Comparison of ENCODE assay signal across 32 mouse cellular contexts in the genomic region with DNA sequence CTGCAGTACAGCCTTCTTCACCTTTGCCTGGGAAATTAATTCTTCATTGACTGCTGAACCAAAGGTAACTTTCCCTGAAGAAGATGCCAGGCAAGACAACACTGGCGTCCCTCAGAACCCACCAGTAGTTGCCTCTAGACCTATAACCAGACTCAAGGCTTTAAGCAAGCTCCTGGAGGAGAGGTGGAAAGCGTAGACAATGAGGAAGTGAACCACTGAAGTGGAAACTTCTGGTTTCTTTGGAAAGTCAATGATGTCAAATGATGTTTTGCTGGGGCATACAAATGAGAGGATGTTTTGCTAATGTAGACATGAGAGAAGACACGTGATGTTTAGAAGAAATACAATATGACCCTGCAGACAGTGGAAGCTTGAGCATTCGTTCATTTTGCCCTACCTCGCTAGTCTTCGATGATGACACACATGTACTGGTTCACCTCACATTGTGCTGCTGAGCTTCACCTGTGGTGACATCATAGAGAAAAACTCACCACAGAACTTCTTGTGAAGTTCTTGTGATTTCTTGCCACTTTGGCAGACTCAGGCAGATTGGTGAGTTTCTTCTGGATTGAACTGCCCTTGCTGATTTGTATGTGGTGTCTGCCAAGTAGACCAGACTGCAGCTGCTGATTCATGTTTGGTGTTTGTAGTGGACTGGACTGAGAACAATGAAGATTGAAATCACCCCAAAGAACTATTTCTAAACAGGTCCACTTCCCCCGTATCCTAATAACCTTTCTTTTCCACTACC. TPM values are rescaled to one million over a fixed set of nuclear protein-coding genes. Genes with fewer than 3 reads are reported as not detected.
A peak's percentile ranks its signal among the peaks of the same experiment; 100 is the strongest.
DNase-seq lines count a peak whose midpoint lies in the region; ATAC-seq and TF ChIP-seq lines count a peak whose summit lies in the region.
"Had no signal": no experiment of that assay in that cellular context is flagged by ENCODE, and none has a peak within 500 bp of the region (broad histone marks: within the 10 kb centered on the region; RNA-seq: fewer than 3 reads in every experiment).

No protein-coding gene starts in this region.

- H3K4me3 ChIP-seq in CH12.LX (replicated peaks in 1 of 3; ENCODE audit: low read depth in 2 of 3, low read length in 2 of 3, poor library complexity in 1 of 3), result no peak overlapping the region
- H3K4me3 ChIP-seq in kidney, embryonic 16.5 days (ENCODE audit: low read length), result no peak overlapping the region
- no peak overlapping the region for H3K4me3 ChIP-seq in heart, embryonic 11.5 days (ENCODE audit: low read depth, low read length)
- no peak overlapping the region for H3K4me3 ChIP-seq in hindbrain, embryonic 14.5 days (replicated peaks; ENCODE audit: low read length)
- H3K4me3 ChIP-seq: heart, embryonic 13.5 days; hindbrain, embryonic 15.5 days had no signal

- DNase-seq in CD4-positive, CD25-positive, alpha-beta regulatory T cell, adult 2 months (ENCODE audit: low read depth, low spot score), result peak; percentile 68
- DNase-seq in CH12.LX (ENCODE audit: extremely low read depth) (peak; percentile 43), adipocyte (ENCODE audit: low spot score) (peak; percentile 50)
- DNase-seq in cerebellum, adult 8-10 months, result no peak
- DNase-seq in hindbrain, embryonic 14.5 days (ENCODE audit: low spot score), result no peak
- DNase-seq: adrenal gland, adult 8-10 months; adrenal gland, postnatal 36 days; cerebellum, adult 11-12 months; cerebellum, adult 9-10 months; cerebellum, postnatal 14 days; forebrain, postnatal 0 days; gastrocnemius, postnatal 10 days; gastrocnemius, postnatal 36 days; heart, postnatal 14 days; heart, postnatal 4 days; kidney, adult 18-20 months; kidney, adult 9 months had no signal

- no peaks in the 10 kb centered on the region for H3K27me3 ChIP-seq in CH12.LX (replicated peaks)
- H3K27me3 ChIP-seq in kidney, embryonic 16.5 days (ENCODE audit: insufficient read depth, low read length), result no peaks in the 10 kb centered on the region
- no peaks in the 10 kb centered on the region for H3K27me3 ChIP-seq in heart, embryonic 11.5 days (ENCODE audit: control insufficient read depth, insufficient read depth, low read length)
- no peaks in the 10 kb centered on the region for H3K27me3 ChIP-seq in hindbrain, embryonic 14.5 days (ENCODE audit: control insufficient read depth, insufficient read depth, low read length)
- H3K27me3 ChIP-seq: heart, embryonic 13.5 days; hindbrain, embryonic 15.5 days had no signal

- no peak overlapping the region for H3K9ac ChIP-seq in CH12.LX (ENCODE audit: insufficient read depth, low read depth)
- H3K9ac ChIP-seq in kidney, embryonic 16.5 days (replicated peaks; ENCODE audit: low read length), result no peak overlapping the region
- H3K9ac ChIP-seq in heart, embryonic 11.5 days (ENCODE audit: low read depth, low read length), result no peak overlapping the region
- no peak overlapping the region for H3K9ac ChIP-seq in hindbrain, embryonic 14.5 days
- H3K9ac ChIP-seq: forebrain, postnatal 0 days; heart, embryonic 13.5 days; hindbrain, embryonic 15.5 days had no signal

- WGBS in kidney, embryonic 16.5 days, result 83% methylated on average over 7 of the region's 7 CpGs
- WGBS in heart, embryonic 11.5 days (ENCODE audit: insufficient replicate concordance), result 81% methylated on average over 7 of the region's 7 CpGs
- 89% methylated on average over 7 of the region's 7 CpGs for WGBS in hindbrain, embryonic 14.5 days

- no peaks in the 10 kb centered on the region for H3K9me3 ChIP-seq in CH12.LX (replicated peaks; ENCODE audit: low read length)
- H3K9me3 ChIP-seq in kidney, embryonic 16.5 days (ENCODE audit: low read length), result no peaks in the 10 kb centered on the region
- H3K9me3 ChIP-seq in heart, embryonic 11.5 days (replicated peaks; ENCODE audit: control insufficient read depth, low read length), result no peaks in the 10 kb centered on the region
- no peaks in the 10 kb centered on the region for H3K9me3 ChIP-seq in hindbrain, embryonic 14.5 days (ENCODE audit: control insufficient read depth, low read length)
- H3K9me3 ChIP-seq: heart, embryonic 13.5 days; hindbrain, embryonic 15.5 days had no signal

- peak; percentile 88 for TF ChIP-seq EP300 in CH12.LX (IDR thresholded peaks at IDR 0.05; ENCODE audit: low read length)

- no peaks in the 10 kb centered on the region for H3K79me2 ChIP-seq in CH12.LX (replicated peaks; ENCODE audit: control insufficient read depth, extremely low read depth, insufficient read depth, poor library complexity, severe bottlenecking)

- dilution Hi-C loops in CH12.LX (cut with MboI; ENCODE audit: extremely low pct_ligation_motif_present, extremely low pct_unique_long_range_greater_than_20kb, low sequenced_read_pairs), result no loop called here

- TF ChIP-seq CTCF in CH12.LX (conservative IDR thresholded peaks at IDR 0.05 in 1 of 2, IDR thresholded peaks at IDR 0.05 in 1 of 2; ENCODE audit: low read depth in 2 of 2, low read length in 2 of 2), result no peak

- H3K36me3 ChIP-seq in CH12.LX (replicated peaks in 1 of 2; ENCODE audit: control insufficient read depth in 1 of 2, insufficient read depth in 1 of 2, low read length in 1 of 2), result no peaks in the 10 kb centered on the region
- H3K36me3 ChIP-seq in kidney, embryonic 16.5 days (ENCODE audit: insufficient read depth, low read length), result no peaks in the 10 kb centered on the region
- no peaks in the 10 kb centered on the region for H3K36me3 ChIP-seq in heart, embryonic 11.5 days (ENCODE audit: control insufficient read depth, insufficient read depth, low read length)
- H3K36me3 ChIP-seq in hindbrain, embryonic 14.5 days (replicated peaks; ENCODE audit: control insufficient read depth, insufficient read depth), result no peaks in the 10 kb centered on the region
- H3K36me3 ChIP-seq: heart, embryonic 13.5 days; hindbrain, embryonic 15.5 days had no signal

- H3K4me1 ChIP-seq in CH12.LX (ENCODE audit: control insufficient read depth in 1 of 2, insufficient read depth in 2 of 2), result peaks cover 8 to 26% of the 10 kb centered on the region in 2 experiments
- no peaks in the 10 kb centered on the region for H3K4me1 ChIP-seq in kidney, embryonic 16.5 days (ENCODE audit: insufficient read depth, low read length)
- no peaks in the 10 kb centered on the region for H3K4me1 ChIP-seq in heart, embryonic 11.5 days (ENCODE audit: control insufficient read depth, insufficient read depth, low read length)
- no peaks in the 10 kb centered on the region for H3K4me1 ChIP-seq in hindbrain, embryonic 14.5 days (replicated peaks; ENCODE audit: control insufficient read depth, insufficient read depth, low read length)
- H3K4me1 ChIP-seq: heart, embryonic 13.5 days; hindbrain, embryonic 15.5 days had no signal

- no peak overlapping the region for H3K27ac ChIP-seq in CH12.LX (ENCODE audit: insufficient read depth, low read depth)
- H3K27ac ChIP-seq in kidney, embryonic 16.5 days (ENCODE audit: low read length), result no peak overlapping the region
- no peak overlapping the region for H3K27ac ChIP-seq in heart, embryonic 11.5 days (ENCODE audit: low read depth, low read length)
- no peak overlapping the region for H3K27ac ChIP-seq in hindbrain, embryonic 14.5 days
- H3K27ac ChIP-seq: heart, embryonic 13.5 days; hindbrain, embryonic 15.5 days had no signal

- TF ChIP-seq POLR2A in CH12.LX (IDR thresholded peaks at IDR 0.05; ENCODE audit: low read depth, low read length), result no peak

- ATAC-seq in inflammation-experienced regulatory T-cells, adult 6 months, result peak; percentile 84
- no peak for ATAC-seq in kidney, embryonic 16.5 days (ENCODE audit: low FRiP score, low TSS enrichment)
- ATAC-seq in heart, embryonic 11.5 days (replicated peaks; ENCODE audit: insufficient number of reproducible peaks, low FRiP score, low TSS enrichment), result no peak
- no peak for ATAC-seq in hindbrain, embryonic 14.5 days (ENCODE audit: low FRiP score)
- ATAC-seq: forebrain, embryonic 14.5 days; forebrain, postnatal 0 days; intestine, embryonic 16.5 days had no signal

- H3K4me2 ChIP-seq in CH12.LX (ENCODE audit: insufficient read depth, low read depth, poor library complexity, severe bottlenecking), result no peak overlapping the region
- H3K4me2 ChIP-seq in kidney, embryonic 16.5 days (replicated peaks; ENCODE audit: low read depth, low read length), result no peak overlapping the region
- H3K4me2 ChIP-seq in heart, embryonic 11.5 days, result no peak overlapping the region
- H3K4me2 ChIP-seq in hindbrain, embryonic 14.5 days (replicated peaks), result no peak overlapping the region
- H3K4me2 ChIP-seq: heart, embryonic 13.5 days; hindbrain, embryonic 15.5 days had no signal

- in situ Hi-C loops in CH12.LX (cut with MboI; ENCODE audit: low pct_ligation_motif_present, low pct_unique_long_range_greater_than_20kb, low sequenced_read_pairs), result no loop called here

- no peak for TF ChIP-seq RAD21 in CH12.LX (IDR thresholded peaks at IDR 0.05; ENCODE audit: low read depth, low read length)

RNA-seq across cellular contexts. Expression of a gene that starts 8.2 kb away (rescaled TPM):
- total RNA-seq in CH12.LX (2012; rRNA removed), result 0.50 and 1.2 TPM in 2 replicates
- total RNA-seq in CH12.LX (2014; rRNA removed), result 0.20 and 0.22 TPM in 2 replicates
- polyA plus RNA-seq in CH12.LX (2012; ENCODE audit: insufficient read length, low read depth), result 0.35 and 0.46 TPM in 2 replicates
- polyA plus RNA-seq in inflammation-experienced regulatory T-cells, adult 6 months (2017; shearing (Covaris generic)), result 100 to 1,000 TPM in 1 of 3 experiments, 10 to 100 TPM in 2; 65.9 to 108 (median 76.0) TPM
- polyA plus RNA-seq in kidney, embryonic 16.5 days (2015; fragmentation: Nextera tagmentation; extraction: Ambion mirVana), result 60.2 and 62.9 TPM in 2 replicates
- 12.1 and 13.5 TPM in 2 replicates for polyA plus RNA-seq in heart, embryonic 11.5 days (2014; fragmentation: Nextera tagmentation; extraction: Ambion mirVana)
- 9.9 and 10.2 TPM in 2 replicates for polyA plus RNA-seq in hindbrain, embryonic 14.5 days (2014; fragmentation: Nextera tagmentation; extraction: Ambion mirVana)

RNA-seq across cellular contexts. Expression of a gene that starts 14.3 kb away (rescaled TPM):
- total RNA-seq in CH12.LX (2012; rRNA removed), result 39.2 and 46.6 TPM in 2 replicates
- 19.9 and 23.2 TPM in 2 replicates for total RNA-seq in CH12.LX (2014; rRNA removed)
- 66.8 and 74.5 TPM in 2 replicates for polyA plus RNA-seq in CH12.LX (2012; ENCODE audit: insufficient read length, low read depth)
- polyA plus RNA-seq in inflammation-experienced regulatory T-cells, adult 6 months (2017; shearing (Covaris generic)), result 100 to 1,000 TPM; 231 to 280 (median 232) TPM
- 0.09 TPM in 1 of 2 replicates, not detected in the other for polyA plus RNA-seq in kidney, embryonic 16.5 days (2015; fragmentation: Nextera tagmentation; extraction: Ambion mirVana)
- polyA plus RNA-seq in heart, embryonic 11.5 days (2014; fragmentation: Nextera tagmentation; extraction: Ambion mirVana), result 0.17 TPM in 1 of 2 replicates, not detected in the other
- not detected in 2 replicates for polyA plus RNA-seq in hindbrain, embryonic 14.5 days (2014; fragmentation: Nextera tagmentation; extraction: Ambion mirVana)
- total RNA-seq: forebrain, postnatal 0 days; gastrocnemius, adult 18-20 months had no signal
- polyA plus RNA-seq: embryonic facial prominence, embryonic 11.5 days; embryonic facial prominence, embryonic 14.5 days; forebrain, embryonic 11.5 days; forebrain, embryonic 14.5 days; forebrain, postnatal 0 days; hindbrain, embryonic 11.5 days had no signal

RNA-seq across cellular contexts. Expression of a gene that starts 35.5 kb away (rescaled TPM):
- total RNA-seq in CH12.LX (2012; rRNA removed), result 0.08 TPM in 1 of 2 replicates, not detected in the other
- total RNA-seq in CH12.LX (2014; rRNA removed), result not detected in 2 replicates
- polyA plus RNA-seq in CH12.LX (2012; ENCODE audit: insufficient read length, low read depth), result 0.06 TPM in 1 of 2 replicates, not detected in the other
- polyA plus RNA-seq in inflammation-experienced regulatory T-cells, adult 6 months (2017; shearing (Covaris generic)), result 1 to 10 TPM in 2 of 3 experiments, under 1 TPM in 1; 0.42 to 1.2 (median 1.1) TPM
- 2.7 and 2.8 TPM in 2 replicates for polyA plus RNA-seq in kidney, embryonic 16.5 days (2015; fragmentation: Nextera tagmentation; extraction: Ambion mirVana)
- polyA plus RNA-seq in heart, embryonic 11.5 days (2014; fragmentation: Nextera tagmentation; extraction: Ambion mirVana), result 0.03 and 0.23 TPM in 2 replicates
- 0.52 and 1.3 TPM in 2 replicates for polyA plus RNA-seq in hindbrain, embryonic 14.5 days (2014; fragmentation: Nextera tagmentation; extraction: Ambion mirVana)
- total RNA-seq: gastrocnemius, adult 18-20 months; gastrocnemius, postnatal 36 days; granulocyte monocyte progenitor cell, adult 5-6 weeks had no signal
- polyA plus RNA-seq: C2C12; heart, embryonic 16.5 days had no signal

RNA-seq across cellular contexts. Expression of a gene that starts 37.3 kb away (rescaled TPM):
- total RNA-seq in CH12.LX (2012; rRNA removed) (0.92 and 1.6 TPM in 2 replicates), CH12.LX (2014; rRNA removed) (0.36 and 0.55 TPM in 2 replicates)
- 0.47 and 0.53 TPM in 2 replicates for polyA plus RNA-seq in CH12.LX (2012; ENCODE audit: insufficient read length, low read depth)
- under 1 TPM in 1 of 3 experiments, not detected in 2; 0.17 TPM for polyA plus RNA-seq in inflammation-experienced regulatory T-cells, adult 6 months (2017; shearing (Covaris generic))
- 6.1 and 6.4 TPM in 2 replicates for polyA plus RNA-seq in kidney, embryonic 16.5 days (2015; fragmentation: Nextera tagmentation; extraction: Ambion mirVana)
- 0.30 and 0.51 TPM in 2 replicates for polyA plus RNA-seq in heart, embryonic 11.5 days (2014; fragmentation: Nextera tagmentation; extraction: Ambion mirVana)
- polyA plus RNA-seq in hindbrain, embryonic 14.5 days (2014; fragmentation: Nextera tagmentation; extraction: Ambion mirVana), result 1.7 and 4.3 TPM in 2 replicates
- total RNA-seq: gastrocnemius, adult 18-20 months; gastrocnemius, postnatal 36 days; granulocyte monocyte progenitor cell, adult 5-6 weeks had no signal
- polyA plus RNA-seq: C2C12 had no signal

RNA-seq across cellular contexts. Expression of a gene that starts 53.1 kb away (rescaled TPM):
- total RNA-seq in CH12.LX (2012; rRNA removed) (48.6 and 51.7 TPM in 2 replicates), CH12.LX (2014; rRNA removed) (24.8 and 26.4 TPM in 2 replicates)
- 55.7 and 58.5 TPM in 2 replicates for polyA plus RNA-seq in CH12.LX (2012; ENCODE audit: insufficient read length, low read depth)
- polyA plus RNA-seq in inflammation-experienced regulatory T-cells, adult 6 months (2017; shearing (Covaris generic)), result 1 to 10 TPM; 3.8 to 5.3 (median 4.2) TPM
- 13.3 and 13.8 TPM in 2 replicates for polyA plus RNA-seq in kidney, embryonic 16.5 days (2015; fragmentation: Nextera tagmentation; extraction: Ambion mirVana)
- polyA plus RNA-seq in heart, embryonic 11.5 days (2014; fragmentation: Nextera tagmentation; extraction: Ambion mirVana), result 14.1 and 14.5 TPM in 2 replicates
- 15.5 and 17.2 TPM in 2 replicates for polyA plus RNA-seq in hindbrain, embryonic 14.5 days (2014; fragmentation: Nextera tagmentation; extraction: Ambion mirVana)

Comparison
In these comparisons a context has a peak if more than half of its experiments do, and no peak if none do; other contexts are left out.
1. DNase-seq: peak in CD4-positive, CD25-positive, alpha-beta regulatory T cell, adult 2 months (single experiment), CH12.LX (single experiment) and adipocyte (single experiment); none in cerebellum, adult 8-10 months (single experiment) and hindbrain, embryonic 14.5 days (single experiment).
2. RNA of a gene that starts 14.3 kb away (polyA plus RNA-seq): 231 to 280 TPM in inflammation-experienced regulatory T-cells, adult 6 months and 66.8 to 74.5 TPM in CH12.LX; 0.17 TPM in heart, embryonic 11.5 days, 0.09 TPM in kidney, embryonic 16.5 days and not detected in hindbrain, embryonic 14.5 days; every median in the first group is over 10 times any median in the second.